Mouse (Mus musculus) lung, postnatal 0 days (tissue): ENCODE measurements at regions not wholly inside any gene's neighbourhood (a gene's known extent, or its start where the extent isn't known, plus 50 kb on each side); places are given as distances from the start of the nearest gene placed in this dataset.

Experiments
- ATAC-seq: fragments of 200-750 bp; cut with Nextera tagmentation; 2 replicates; pipeline ENCODE4 v1.8.0; 2017; ENCODE audit warnings: moderate library complexity
- DNase-seq: peaks from one replicate; pipeline ENCODE4 v3.0.0-alpha.2; 2016; ENCODE audit warnings: low spot score
- H3K27ac ChIP-seq: fragments of 300-500 bp; sonication (generic); 2 replicates; pipeline ENCODE4 v1.5.1; 2014; ENCODE audit warnings: antibody characterized with exemption, mild to moderate bottlenecking, low read length, mixed read lengths
- H3K27me3 ChIP-seq: fragments of 300-500 bp; sonication (generic); replicated peaks from 2 replicates; pipeline ENCODE4 v1.6.1; 2014; ENCODE audit warnings: low read length, mixed read lengths; ENCODE audit not compliant: insufficient read depth
- H3K36me3 ChIP-seq: fragments of 300-500 bp; sonication (generic); 2 replicates; pipeline ENCODE4 v1.6.1; 2014; ENCODE audit warnings: low read length, mixed read lengths; ENCODE audit not compliant: insufficient read depth
- H3K4me1 ChIP-seq: fragments of 300-500 bp; sonication (generic); 2 replicates; pipeline ENCODE4 v1.6.1; 2014; ENCODE audit warnings: antibody characterized with exemption, low read depth, low read length, mixed read lengths; ENCODE audit not compliant: insufficient read depth
- H3K4me2 ChIP-seq: fragments of 300-500 bp; sonication (generic); replicated peaks from 2 replicates; pipeline ENCODE4 v1.6.1; 2014; ENCODE audit warnings: low read depth, mild to moderate bottlenecking, low read length, moderate library complexity, mixed read lengths
- H3K4me3 ChIP-seq: fragments of 300-500 bp; sonication (generic); 2 replicates; pipeline ENCODE4 v1.5.1; 2014; ENCODE audit warnings: low read depth, low read length
- H3K9ac ChIP-seq: fragments of 300-500 bp; sonication (generic); replicated peaks from 2 replicates; pipeline ENCODE4 v1.6.1; 2014; ENCODE audit warnings: low read depth, mild to moderate bottlenecking
- H3K9me3 ChIP-seq: fragments of 300-500 bp; sonication (generic); 2 replicates; pipeline ENCODE4 v1.6.1; 2016; ENCODE audit warnings: low read length, mixed read lengths
- CTCF ChIP-seq: IDR thresholded peaks from 2 replicates; pipeline ENCODE4 v1.5.1; 2016; ENCODE audit warnings: antibody characterized with exemption, mild to moderate bottlenecking
- EP300 ChIP-seq: IDR thresholded peaks from 2 replicates; pipeline ENCODE4 v1.6.1; 2016; ENCODE audit warnings: antibody characterized with exemption, mild to moderate bottlenecking, control low read depth
- WGBS: fragments of 180-500 bp; shearing (Covaris S2); extraction: QIAGEN DNeasy Blood & Tissue Kit; methylation state at CpG from one replicate; pipeline ENCODE4 v1.1.7; 2014; 5-methylcytosine and 5-hydroxymethylcytosine counted together

DNA sequence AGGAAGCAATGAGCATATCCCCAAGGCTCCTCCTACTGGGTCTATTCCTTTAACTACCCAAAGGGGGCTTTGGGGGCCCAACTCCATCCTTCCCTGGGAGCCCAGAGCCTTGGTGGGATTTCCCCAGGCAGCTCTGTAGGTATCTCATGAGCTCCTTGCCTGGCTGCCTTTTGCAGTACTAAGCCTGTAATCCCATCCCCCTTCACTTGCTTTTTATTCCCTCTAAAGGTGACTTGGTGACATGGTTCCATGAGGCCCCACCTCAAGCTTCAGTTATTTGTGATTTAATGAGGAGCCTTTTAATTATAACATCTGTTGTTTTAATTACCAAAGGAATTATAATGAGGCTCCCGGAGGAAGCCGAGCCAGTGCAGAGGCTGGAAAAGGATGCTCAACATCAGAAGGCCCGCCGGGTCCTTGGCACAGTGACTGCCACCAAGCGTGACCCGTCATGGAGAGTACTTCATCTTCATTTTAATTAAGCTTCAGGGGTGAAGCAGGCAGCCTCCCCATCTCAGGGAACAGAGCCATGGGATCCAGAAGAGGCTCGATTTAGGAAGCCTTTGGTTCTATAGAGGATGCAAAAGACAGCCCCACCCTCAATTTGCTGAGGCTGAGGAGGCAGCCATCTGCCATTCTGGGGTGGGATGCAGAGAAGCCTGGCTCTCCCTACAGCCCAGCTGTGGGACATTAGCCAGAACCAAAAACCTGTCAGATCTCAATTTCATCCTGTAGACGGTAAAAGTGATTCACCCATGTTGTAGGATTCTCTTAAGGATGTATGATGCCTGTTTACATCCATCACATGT lies 91.1 kb downstream of the Wscd1 start:
- Histone ChIP-seq H3K36me3 (no peaks in the 10 kb centered on the region), H3K27me3 (no peaks in the 10 kb centered on the region), H3K4me2 (no peak overlapping the region), H3K27ac (no peak overlapping the region), H3K4me1 (no peaks in the 10 kb centered on the region), H3K9ac (no peak overlapping the region), H3K9me3 (no peaks in the 10 kb centered on the region), H3K4me3 (no peak overlapping the region)
- no peak for TF ChIP-seq CTCF
- no peak for TF ChIP-seq EP300
- DNase-seq (no peak), ATAC-seq (no peak)
- WGBS: 79% methylated on average over 8 of the region's 8 CpGs
